Mouse (Mus musculus) embryonic facial prominence, embryonic 12.5 days (tissue): ENCODE data around the gene Ppp1r2. TPM values are rescaled to one million over a fixed set of nuclear protein-coding genes. Genes with fewer than 3 reads are reported as not detected.

Experiments
- ATAC-seq: fragments of 200-750 bp; cut with Nextera tagmentation; 2 replicates; pipeline ENCODE4 v1.8.0; 2017; ENCODE audit not compliant: insufficient number of reproducible peaks, insufficient read depth, low FRiP score, low TSS enrichment
- H3K27ac ChIP-seq: fragments of 300-500 bp; sonication (generic); 2 replicates; pipeline ENCODE4 v1.5.1; 2016; ENCODE audit warnings: mild to moderate bottlenecking
- H3K27me3 ChIP-seq: fragments of 300-500 bp; sonication (generic); 2 replicates; pipeline ENCODE4 v1.6.1; 2016; ENCODE audit warnings: mild to moderate bottlenecking, moderate library complexity
- H3K36me3 ChIP-seq: fragments of 300-500 bp; sonication (generic); 2 replicates; pipeline ENCODE4 v1.6.1; 2016; ENCODE audit warnings: mild to moderate bottlenecking
- H3K4me1 ChIP-seq: fragments of 300-500 bp; sonication (generic); 2 replicates; pipeline ENCODE4 v1.6.1; 2016
- H3K4me2 ChIP-seq: fragments of 300-500 bp; sonication (generic); replicated peaks from 2 replicates; pipeline ENCODE4 v1.6.1; 2016; ENCODE audit warnings: mild to moderate bottlenecking, moderate library complexity
- H3K4me3 ChIP-seq: fragments of 300-500 bp; sonication (generic); 2 replicates; pipeline ENCODE4 v1.5.1; 2016; ENCODE audit warnings: mild to moderate bottlenecking
- H3K9ac ChIP-seq: fragments of 300-500 bp; sonication (generic); 2 replicates; pipeline ENCODE4 v1.6.1; 2016; ENCODE audit warnings: mild to moderate bottlenecking, moderate library complexity
- H3K9me3 ChIP-seq: fragments of 300-500 bp; sonication (generic); 2 replicates; pipeline ENCODE4 v1.6.1; 2016; ENCODE audit warnings: mild to moderate bottlenecking, moderate library complexity
- WGBS: fragments of 180-500 bp; shearing (Covaris S2); methylation state at CpG from one replicate; pipeline ENCODE4 v1.1.7; 2016; 5-methylcytosine and 5-hydroxymethylcytosine counted together
- polyA plus RNA-seq: library from polyadenylated mRNA; unstranded; fragments of >200 nt; fragmentation: Nextera tagmentation; extraction: Ambion mirVana; gene quantifications from 2 replicates; pipeline ENCODE4 v1.2.1, GENCODE M21; 2016

Ppp1r2 gene
- polyA plus RNA-seq, 1 experiment from 2014 or later, result 89.2 TPM

DNA sequence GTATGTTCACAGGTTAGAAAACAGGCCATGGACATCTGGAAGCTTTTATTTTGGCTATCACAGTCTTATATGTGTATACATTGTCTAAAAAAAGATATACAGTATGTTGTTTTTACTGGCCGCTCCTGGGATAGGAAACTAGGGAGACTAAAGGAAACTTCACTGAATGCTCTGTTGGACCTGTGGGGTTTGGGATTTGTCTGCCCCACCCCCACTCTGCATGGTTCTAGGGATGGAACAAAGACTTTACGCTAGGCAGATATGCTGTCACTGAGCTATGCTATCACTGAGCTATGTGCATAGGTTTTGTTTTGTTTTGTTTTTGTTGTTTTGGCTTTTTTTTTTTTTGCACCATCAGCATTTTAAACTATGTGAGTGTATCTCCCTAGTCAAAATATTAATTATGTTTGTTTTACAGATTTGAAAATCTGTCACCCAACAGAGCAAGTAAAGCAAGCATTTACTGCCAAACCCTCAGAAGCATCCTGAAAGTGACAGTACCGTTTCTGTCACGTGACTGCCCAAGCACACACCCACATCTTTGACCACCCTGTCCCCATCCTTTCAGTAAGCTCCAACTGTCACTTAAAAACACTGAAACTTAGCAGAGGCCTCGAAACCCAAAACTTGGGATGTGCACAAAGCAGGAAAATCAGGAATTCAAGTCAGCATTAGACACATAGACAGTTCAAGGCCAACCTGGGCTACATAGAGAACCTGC lies 30.3 kb upstream of the Ppp1r2 start:
- no peak overlapping the region for H3K27ac ChIP-seq
- 62% methylated on average over 5 of the region's 5 CpGs for WGBS
- no peaks in the 10 kb centered on the region for H3K9me3 ChIP-seq
- no peak overlapping the region for H3K9ac ChIP-seq
- H3K36me3 ChIP-seq, result no peaks in the 10 kb centered on the region
- no peak overlapping the region for H3K4me3 ChIP-seq
- H3K4me1 ChIP-seq, result peaks cover 6% of the 10 kb centered on the region
- no peak for ATAC-seq
- no peak overlapping the region for H3K4me2 ChIP-seq
- H3K27me3 ChIP-seq, result no peaks in the 10 kb centered on the region

- 71% methylated on average over 10 of the region's 10 CpGs for WGBS
- H3K27ac ChIP-seq, result no peak overlapping the region
- no peaks in the 10 kb centered on the region for H3K36me3 ChIP-seq
- peaks cover 21% of the 10 kb centered on the region for H3K4me1 ChIP-seq
- no peak overlapping the region for H3K9ac ChIP-seq
- H3K4me3 ChIP-seq, result no peak overlapping the region
- H3K4me2 ChIP-seq, result no peak overlapping the region
- no peak for ATAC-seq
- no peaks in the 10 kb centered on the region for H3K9me3 ChIP-seq
- H3K27me3 ChIP-seq, result no peaks in the 10 kb centered on the region
These were observed 28.2 kb upstream of the Ppp1r2 start for GRCm38 (mm10) chr16:31303276-31303675.

GRCm38 (mm10) chr16:31300883-31301532 lies 25.9 kb upstream of the Ppp1r2 start:
- no peak overlapping the region for H3K4me3 ChIP-seq
- no peaks in the 10 kb centered on the region for H3K27me3 ChIP-seq
- H3K9ac ChIP-seq, result no peak overlapping the region
- peaks cover 21% of the 10 kb centered on the region for H3K4me1 ChIP-seq
- no peak for ATAC-seq
- no peaks in the 10 kb centered on the region for H3K9me3 ChIP-seq
- no peak overlapping the region for H3K27ac ChIP-seq
- no peak overlapping the region for H3K4me2 ChIP-seq
- H3K36me3 ChIP-seq, result no peaks in the 10 kb centered on the region
- 85% methylated on average over 6 of the region's 6 CpGs for WGBS

GRCm38 (mm10) chr16:31300467-31300866 lies 25.4 kb upstream of the Ppp1r2 start:
- Histone ChIP-seq H3K4me1 (peaks cover 21% of the 10 kb centered on the region), H3K9me3 (no peaks in the 10 kb centered on the region), H3K4me2 (no peak overlapping the region), H3K4me3 (no peak overlapping the region), H3K36me3 (no peaks in the 10 kb centered on the region), H3K27ac (no peak overlapping the region), H3K9ac (no peak overlapping the region), H3K27me3 (no peaks in the 10 kb centered on the region)
- 43% methylated on average over 7 of the region's 7 CpGs for WGBS
- no peak for ATAC-seq

GRCm38 (mm10) chr16:31299960-31300353 lies 24.9 kb upstream of the Ppp1r2 start:
- Histone ChIP-seq H3K36me3 (no peaks in the 10 kb centered on the region), H3K9ac (no peak overlapping the region), H3K4me3 (no peak overlapping the region), H3K9me3 (no peaks in the 10 kb centered on the region), H3K4me1 (peaks cover 21% of the 10 kb centered on the region), H3K27ac (no peak overlapping the region), H3K4me2 (0 out of 2 replicates have a peak overlapping the region, but pooled peaks have one; percentile 2), H3K27me3 (no peaks in the 10 kb centered on the region)
- no peak for ATAC-seq
- 36% methylated on average over 3 of the region's 3 CpGs for WGBS

DNA sequence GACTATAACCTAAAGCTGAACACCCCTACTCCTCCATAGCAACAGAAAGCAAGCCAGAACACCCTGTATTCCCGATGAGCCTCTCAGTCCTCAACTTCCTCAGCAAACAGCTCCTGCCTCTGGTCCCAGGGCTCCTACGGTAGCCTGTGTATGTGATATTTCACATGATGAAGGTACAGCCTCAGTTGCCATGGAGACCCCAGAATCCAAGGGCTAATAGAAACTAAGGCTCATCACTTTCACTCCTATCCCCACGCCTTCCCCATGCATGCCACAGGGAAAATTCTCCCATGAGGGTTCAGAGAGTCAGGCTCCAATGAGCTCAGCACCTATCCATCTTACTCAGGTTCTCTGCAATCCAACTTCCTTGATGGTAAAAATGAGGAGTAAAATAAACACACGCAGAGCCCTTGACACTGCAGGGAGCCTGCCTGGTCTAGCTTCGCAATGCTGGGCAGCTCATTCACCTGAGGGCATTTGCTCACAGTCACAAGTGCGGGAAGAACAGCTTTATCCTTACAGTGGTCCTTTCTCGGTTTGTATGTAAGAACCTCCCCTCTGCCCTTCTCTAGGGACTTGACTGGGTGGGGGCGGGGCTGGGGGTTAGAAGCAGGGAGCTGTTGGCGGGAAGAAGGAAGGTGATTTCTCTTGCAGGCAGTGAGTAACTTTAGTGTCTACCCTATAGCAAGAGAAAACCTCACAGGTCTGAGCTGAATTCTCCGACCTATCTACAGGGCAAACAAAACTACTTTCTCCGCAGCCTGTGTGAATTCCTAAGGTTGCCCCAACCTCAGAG lies 24.3 kb upstream of the Ppp1r2 start:
- no peak overlapping the region for H3K4me3 ChIP-seq
- 39% methylated on average over 11 of the region's 11 CpGs for WGBS
- H3K27ac ChIP-seq, result no peak overlapping the region
- peaks cover 21% of the 10 kb centered on the region for H3K4me1 ChIP-seq
- no peaks in the 10 kb centered on the region for H3K9me3 ChIP-seq
- no peak for ATAC-seq
- no peaks in the 10 kb centered on the region for H3K27me3 ChIP-seq
- H3K36me3 ChIP-seq, result no peaks in the 10 kb centered on the region
- H3K9ac ChIP-seq, result no peak overlapping the region
- H3K4me2 ChIP-seq, result 0 out of 2 replicates have a peak overlapping the region, but pooled peaks have one; percentile 2

- Histone ChIP-seq H3K27ac (no peak overlapping the region), H3K27me3 (no peaks in the 10 kb centered on the region), H3K36me3 (no peaks in the 10 kb centered on the region), H3K4me2 (no peak overlapping the region), H3K4me1 (peaks cover 21% of the 10 kb centered on the region), H3K9me3 (no peaks in the 10 kb centered on the region), H3K4me3 (no peak overlapping the region), H3K9ac (no peak overlapping the region)
- WGBS, result 92% methylated on average over 7 of the region's 7 CpGs
- no peak for ATAC-seq
These were observed 22.0 kb upstream of the Ppp1r2 start for GRCm38 (mm10) chr16:31297113-31297512.

- WGBS, result 76% methylated on average over 4 of the region's 4 CpGs
- ATAC-seq, result no peak
- H3K27ac ChIP-seq, result no peak overlapping the region
These were observed 18.7 kb upstream of the Ppp1r2 start for GRCm38 (mm10) chr16:31293761-31294160.

GRCm38 (mm10) chr16:31290751-31291365 lies 15.8 kb upstream of the Ppp1r2 start:
- H3K9ac ChIP-seq, result no peak overlapping the region
- WGBS, result 74% methylated on average over 7 of the region's 7 CpGs
- H3K4me3 ChIP-seq, result no peak overlapping the region

More at GRCm38 (mm10) chr16:31293761-31294160, 18.7 kb upstream of the Ppp1r2 start:
- H3K4me1 ChIP-seq, result no peaks in the 10 kb centered on the region
- no peaks in the 10 kb centered on the region for H3K36me3 ChIP-seq
- no peaks in the 10 kb centered on the region for H3K9me3 ChIP-seq
- no peak overlapping the region for H3K4me3 ChIP-seq
- no peak overlapping the region for H3K4me2 ChIP-seq
- H3K9ac ChIP-seq, result no peak overlapping the region
- H3K27me3 ChIP-seq, result no peaks in the 10 kb centered on the region

DNA sequence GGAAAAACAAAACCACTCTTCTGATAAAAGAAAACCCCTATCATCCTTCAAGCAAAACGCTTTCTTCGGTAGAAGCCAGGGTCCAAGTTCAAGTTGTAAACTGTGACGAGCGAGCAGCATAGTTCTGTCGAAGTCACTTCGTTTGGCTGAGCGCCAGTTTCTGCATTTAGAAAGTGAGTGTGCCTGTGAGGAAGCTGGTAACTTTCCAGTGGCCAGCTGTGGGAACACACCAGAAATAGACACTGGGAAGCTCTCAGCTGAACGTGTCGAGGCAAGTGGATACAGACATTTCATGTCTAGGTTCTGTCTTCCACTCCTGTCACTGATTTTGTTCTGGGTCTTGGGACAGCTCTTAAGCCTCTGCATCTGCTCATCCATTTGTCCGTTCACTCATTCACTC lies 15.2 kb upstream of the Ppp1r2 start:
- H3K36me3 ChIP-seq, result no peaks in the 10 kb centered on the region
- no peak overlapping the region for H3K27ac ChIP-seq
- H3K27me3 ChIP-seq, result no peaks in the 10 kb centered on the region
- no peak overlapping the region for H3K4me2 ChIP-seq
- ATAC-seq, result no peak
- no peaks in the 10 kb centered on the region for H3K4me1 ChIP-seq
- WGBS, result 72% methylated on average over 10 of the region's 10 CpGs
- no peaks in the 10 kb centered on the region for H3K9me3 ChIP-seq
- no peak overlapping the region for H3K9ac ChIP-seq
- no peak overlapping the region for H3K4me3 ChIP-seq

More at GRCm38 (mm10) chr16:31290751-31291365, 15.8 kb upstream of the Ppp1r2 start:
- H3K27me3 ChIP-seq, result no peaks in the 10 kb centered on the region
- no peaks in the 10 kb centered on the region for H3K4me1 ChIP-seq
- H3K27ac ChIP-seq, result no peak overlapping the region
- H3K9me3 ChIP-seq, result no peaks in the 10 kb centered on the region
- no peaks in the 10 kb centered on the region for H3K36me3 ChIP-seq
- no peak overlapping the region for H3K4me2 ChIP-seq
- ATAC-seq, result no peak

- H3K4me2 ChIP-seq, result no peak overlapping the region
- 77% methylated on average over 3 of the region's 3 CpGs for WGBS
- no peaks in the 10 kb centered on the region for H3K4me1 ChIP-seq
- no peak overlapping the region for H3K4me3 ChIP-seq
- H3K36me3 ChIP-seq, result no peaks in the 10 kb centered on the region
- no peaks in the 10 kb centered on the region for H3K27me3 ChIP-seq
- H3K9ac ChIP-seq, result no peak overlapping the region
- no peaks in the 10 kb centered on the region for H3K9me3 ChIP-seq
- H3K27ac ChIP-seq, result no peak overlapping the region
- ATAC-seq, result no peak
These were observed 12.6 kb upstream of the Ppp1r2 start for GRCm38 (mm10) chr16:31287712-31288111.
